Mouse (Mus musculus) midbrain, postnatal 0 days (tissue): Measurements from ENCODE around the gene Olfr948. TPM values are rescaled to one million over a fixed set of nuclear protein-coding genes. Genes with fewer than 3 reads are reported as not detected.

Experiments
- ATAC-seq: fragments of 200-750 bp; cut with Nextera tagmentation; 2 replicates; pipeline ENCODE4 v1.8.0; 2017; ENCODE audit warnings: moderate number of reproducible peaks, mild to moderate bottlenecking, moderate TSS enrichment, moderate library complexity; ENCODE audit not compliant: low FRiP score
- DNase-seq: peaks from one replicate; pipeline ENCODE4 v3.0.0-alpha.2; 2015; ENCODE audit warnings: low spot score
- H3K27ac ChIP-seq: fragments of 300-500 bp; sonication (generic); 2 replicates; pipeline ENCODE4 v1.5.1; 2014; ENCODE audit warnings: low read depth, mild to moderate bottlenecking, low read length, mixed read lengths
- H3K27me3 ChIP-seq: fragments of 300-500 bp; sonication (generic); 2 replicates; pipeline ENCODE4 v1.6.1; 2014; ENCODE audit warnings: low read length, control low read depth, mixed read lengths; ENCODE audit not compliant: insufficient read depth
- H3K36me3 ChIP-seq: fragments of 300-500 bp; sonication (generic); 2 replicates; pipeline ENCODE4 v1.6.1; 2014; ENCODE audit warnings: low read length, control low read depth, mixed read lengths; ENCODE audit not compliant: insufficient read depth
- H3K4me1 ChIP-seq: fragments of 300-500 bp; sonication (generic); 2 replicates; pipeline ENCODE4 v1.6.1; 2014; ENCODE audit warnings: mild to moderate bottlenecking, control low read depth, antibody characterized with exemption, low read length, mixed read lengths; ENCODE audit not compliant: insufficient read depth
- H3K4me2 ChIP-seq: fragments of 300-500 bp; sonication (generic); 2 replicates; pipeline ENCODE4 v1.6.1; 2014; ENCODE audit warnings: low read depth, mild to moderate bottlenecking, low read length, mixed read lengths; ENCODE audit not compliant: poor library complexity, severe bottlenecking
- H3K4me3 ChIP-seq: fragments of 300-500 bp; sonication (generic); 2 replicates; pipeline ENCODE4 v1.5.1; 2014; ENCODE audit warnings: low read depth, mild to moderate bottlenecking, low read length, moderate library complexity
- H3K9ac ChIP-seq: fragments of 300-500 bp; sonication (generic); replicated peaks from 2 replicates; pipeline ENCODE4 v1.6.1; 2014; ENCODE audit warnings: mild to moderate bottlenecking, low read length, moderate library complexity, mixed read lengths; ENCODE audit not compliant: poor library complexity, severe bottlenecking
- H3K9me3 ChIP-seq: fragments of 300-500 bp; sonication (generic); 2 replicates; pipeline ENCODE4 v1.6.1; 2016; ENCODE audit warnings: low read length, control low read depth
- CTCF ChIP-seq: IDR thresholded peaks from 2 replicates; pipeline ENCODE4 v1.5.1; 2016; ENCODE audit warnings: antibody characterized with exemption, mild to moderate bottlenecking
- WGBS: fragments of 180-500 bp; shearing (Covaris S2); extraction: QIAGEN DNeasy Blood & Tissue Kit; methylation state at CpG from one replicate; pipeline ENCODE4 v1.1.7; 2014; 5-methylcytosine and 5-hydroxymethylcytosine counted together
- polyA plus RNA-seq: library from polyadenylated mRNA; unstranded; fragments of >200 nt; fragmentation: Nextera tagmentation; extraction: Ambion mirVana; gene quantifications from 2 replicates; pipeline ENCODE4 v1.2.1, GENCODE M21; 2015
- total RNA-seq: library from RNA; depleted of rRNA; stranded (reverse); fragments of >200 nt; gene quantifications from 2 replicates; pipeline ENCODE4 v1.2.3, GENCODE M21; 2014; rRNA removed

The Olfr948 gene
- total RNA-seq = not detected in 2 replicates
- polyA plus RNA-seq = not detected in 2 replicates

DNA sequence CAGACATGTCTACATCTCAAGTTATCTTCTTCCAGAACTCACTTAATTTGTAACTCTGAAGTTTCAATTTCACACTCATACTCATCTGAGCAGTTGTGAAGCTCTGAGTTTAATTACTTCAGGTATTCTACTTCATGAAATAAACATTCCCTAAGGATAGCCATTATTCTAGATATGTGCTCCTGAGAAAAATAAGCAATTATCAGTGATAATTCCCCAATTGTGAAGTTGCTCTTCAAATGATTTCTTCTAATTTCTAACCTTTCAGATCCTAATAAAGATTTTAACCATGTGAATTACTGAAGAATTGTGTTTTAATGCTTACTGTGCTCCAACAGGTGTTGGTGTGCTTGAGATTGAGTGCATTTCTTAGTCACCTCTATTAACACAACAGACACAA is at the start of gene Olfr948:
Olfr948 (minus strand) TSS at position 101 of the 400 bp plus-strand sequence.
- Histone ChIP-seq H3K27ac (no peak within 1 kb of the TSS), H3K9ac (no peak within 1 kb of the TSS), H3K4me3 (no peak within 1 kb of the TSS), H3K9me3 (no peaks in the 10 kb centered on the region), H3K27me3 (no peaks in the 10 kb centered on the region), H3K36me3 (no peaks in the 10 kb centered on the region), H3K4me2 (no peak within 1 kb of the TSS), H3K4me1 (no peaks in the 10 kb centered on the region)
- ATAC-seq (no peak), DNase-seq (no peak)
- TF ChIP-seq CTCF = no peak

DNA sequence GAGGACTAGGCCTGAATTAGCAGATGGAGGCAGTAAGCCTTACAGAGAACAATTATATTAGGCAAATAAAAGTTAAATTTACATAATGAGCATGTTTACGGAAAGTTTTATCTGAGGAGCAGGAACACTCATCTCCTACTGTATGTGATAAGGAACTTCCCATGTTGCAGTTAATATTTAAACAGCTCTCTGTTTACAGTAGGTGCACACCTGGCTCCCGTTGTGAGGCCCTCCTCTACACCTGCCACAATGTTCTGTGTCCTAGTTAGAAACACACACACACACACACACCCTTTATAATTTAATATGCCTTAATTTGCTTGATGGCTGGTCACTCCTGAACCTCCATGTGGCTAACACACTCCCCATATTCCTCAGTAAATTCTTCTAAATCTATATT is 38.7 kb downstream of the Olfr948 start:
- no peak for TF ChIP-seq CTCF
- no peak overlapping the region for H3K4me2 ChIP-seq
- 92% methylated on average over 2 of the region's 2 CpGs for WGBS
- H3K9me3 ChIP-seq = no peaks in the 10 kb centered on the region
- DNase-seq = no peak
- H3K4me3 ChIP-seq = no peak overlapping the region
- ATAC-seq = no peak
- no peaks in the 10 kb centered on the region for H3K27me3 ChIP-seq
- H3K27ac ChIP-seq = no peak overlapping the region
- H3K9ac ChIP-seq = no peak overlapping the region
- H3K36me3 ChIP-seq = no peaks in the 10 kb centered on the region
- no peaks in the 10 kb centered on the region for H3K4me1 ChIP-seq

DNA sequence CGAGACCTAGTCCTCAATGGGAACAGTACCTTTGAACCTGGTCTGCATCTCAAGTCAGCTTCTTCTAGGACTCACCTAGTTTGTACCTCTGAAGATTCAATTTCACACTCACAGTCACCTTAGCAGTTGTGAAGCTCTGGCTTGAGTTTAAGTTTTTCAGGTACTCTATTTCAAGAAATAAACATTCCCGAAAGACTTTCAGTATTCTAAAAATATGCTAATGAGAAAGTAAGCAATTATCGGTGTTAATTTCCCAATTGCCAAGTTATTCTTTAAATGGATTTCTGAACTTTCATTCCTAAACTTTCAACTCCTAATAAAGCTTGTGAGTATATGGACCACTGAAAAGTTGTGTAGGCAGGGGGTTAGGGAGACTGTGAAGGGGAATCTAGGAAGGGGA is 49.1 kb downstream of the Olfr948 start, which contains the start of gene Olfr945:
Olfr945 (minus strand) TSS at position 101 of the 400 bp plus-strand sequence.
- no peak within 1 kb of the TSS for H3K27ac ChIP-seq
- DNase-seq = no peak
- H3K27me3 ChIP-seq = no peaks in the 10 kb centered on the region
- H3K4me2 ChIP-seq = no peak within 1 kb of the TSS
- no peaks in the 10 kb centered on the region for H3K9me3 ChIP-seq
- no peak within 1 kb of the TSS for H3K9ac ChIP-seq
- H3K4me1 ChIP-seq = no peaks in the 10 kb centered on the region
- no peaks in the 10 kb centered on the region for H3K36me3 ChIP-seq
- 91% methylated on average over 3 of the region's 3 CpGs for WGBS
- H3K4me3 ChIP-seq = no peak within 1 kb of the TSS
- TF ChIP-seq CTCF = no peak
- no peak for ATAC-seq

Other genes with a start within 250 kb of the Olfr948 start
- not detected in 2 replicates for gene Olfr938, start 247.2 kb downstream of the Olfr948 start, total RNA-seq
- not detected in 2 replicates for gene Olfr938, start 247.2 kb downstream of the Olfr948 start, polyA plus RNA-seq
- gene Olfr27, start 197.9 kb downstream of the Olfr948 start, total RNA-seq = not detected in 2 replicates
- not detected in 2 replicates for gene Olfr27, start 197.9 kb downstream of the Olfr948 start, polyA plus RNA-seq
- not detected in 2 replicates for gene Olfr943, start 159.7 kb downstream of the Olfr948 start, total RNA-seq
- gene Olfr943, start 159.7 kb downstream of the Olfr948 start, polyA plus RNA-seq = not detected in 2 replicates
- gene Olfr944, start 124.1 kb downstream of the Olfr948 start, total RNA-seq = not detected in 2 replicates
- not detected in 2 replicates for gene Olfr944, start 124.1 kb downstream of the Olfr948 start, polyA plus RNA-seq
- gene Olfr1537, start 76.1 kb downstream of the Olfr948 start, total RNA-seq = not detected in 2 replicates
- not detected in 2 replicates for gene Olfr1537, start 76.1 kb downstream of the Olfr948 start, polyA plus RNA-seq
- not detected in 2 replicates for gene Olfr945, start 49.2 kb downstream of the Olfr948 start, total RNA-seq
- gene Olfr945, start 49.2 kb downstream of the Olfr948 start, polyA plus RNA-seq = not detected in 2 replicates
- not detected in 2 replicates for gene Olfr951, start 61.4 kb upstream of the Olfr948 start, total RNA-seq
- not detected in 2 replicates for gene Olfr951, start 61.4 kb upstream of the Olfr948 start, polyA plus RNA-seq
- gene Olfr952, start 101.1 kb upstream of the Olfr948 start, total RNA-seq = not detected in 2 replicates
- gene Olfr952, start 101.1 kb upstream of the Olfr948 start, polyA plus RNA-seq = not detected in 2 replicates
- not detected in 2 replicates for gene Olfr954, start 130.7 kb upstream of the Olfr948 start, total RNA-seq
- gene Olfr954, start 130.7 kb upstream of the Olfr948 start, polyA plus RNA-seq = not detected in 2 replicates
- not detected in 2 replicates for gene Olfr955, start 145.9 kb upstream of the Olfr948 start, total RNA-seq
- not detected in 2 replicates for gene Olfr955, start 145.9 kb upstream of the Olfr948 start, polyA plus RNA-seq
- gene Olfr44, start 167.9 kb upstream of the Olfr948 start, total RNA-seq = not detected in 2 replicates
- not detected in 2 replicates for gene Olfr44, start 167.9 kb upstream of the Olfr948 start, polyA plus RNA-seq
- gene Olfr957, start 189.8 kb upstream of the Olfr948 start, total RNA-seq = not detected in 2 replicates
- gene Olfr957, start 189.8 kb upstream of the Olfr948 start, polyA plus RNA-seq = not detected in 2 replicates
- not detected in 2 replicates for gene Olfr958, start 228.0 kb upstream of the Olfr948 start, total RNA-seq
- not detected in 2 replicates for gene Olfr958, start 228.0 kb upstream of the Olfr948 start, polyA plus RNA-seq
- gene Olfr959, start 249.5 kb upstream of the Olfr948 start, total RNA-seq = 0.16 TPM in 1 of 2 replicates, not detected in the other
- 0.05 TPM in 1 of 2 replicates, not detected in the other for gene Olfr959, start 249.5 kb upstream of the Olfr948 start, polyA plus RNA-seq